Mouse (Mus musculus) kidney, adult 2 months (tissue): Measurements from ENCODE around the gene Mapk10.

Experiments used
- CTCF ChIP-seq: fragments of 200-500 bp; conservative IDR thresholded peaks from 2 replicates; pipeline ENCODE4 v1.5.1; 2011; ENCODE audit warnings: low read depth, mild to moderate bottlenecking, control low read depth, low read length, moderate library complexity, mixed read lengths; ENCODE audit not compliant: insufficient read depth, insufficient read length
- POLR2A ChIP-seq: fragments of 200-500 bp; IDR thresholded peaks from one replicate; pipeline ENCODE4 v1.6.1; 2011; ENCODE audit warnings: low read depth, low read length, control low read depth

- TF ChIP-seq POLR2A: no peak
- no peak for TF ChIP-seq CTCF
Observed at GRCm38 (mm10) chr5:102903487-102903886, 307.6 kb downstream of the Mapk10 start.
